Mouse (Mus musculus): ENCODE data around the gene Plin3. TPM values are rescaled to one million over a fixed set of nuclear protein-coding genes. Genes with fewer than 3 reads are reported as not detected.
A peak's percentile ranks its signal among the peaks of the same experiment; 100 is the strongest.
"Not testable (repeated sequence)": the region's sequence is repeated elsewhere in the genome, so short reads cannot be mapped to it uniquely, and the experiment has no call there.

The Plin3 gene
- polyA plus RNA-seq, 1 experiment from 2014 or later = 37.5 TPM

GRCm38 (mm10) chr17:56262645-56263094, 30.0 kb downstream of the Plin3 start:
- Histone ChIP-seq H3K9me3 (ENCODE audit: control insufficient read depth, low read length) (no peaks in the 10 kb centered on the region), H3K27me3 (ENCODE audit: control insufficient read depth, insufficient read depth, low read length) (no peaks in the 10 kb centered on the region), H3K4me1 (replicated peaks; ENCODE audit: control insufficient read depth, insufficient read depth, low read length) (no peaks in the 10 kb centered on the region; the same call in 1 of the 2 replicates), H3K27ac (ENCODE audit: low read depth, low read length) (no peak overlapping the region), H3K4me3 (ENCODE audit: low read depth, low read length) (no peak overlapping the region), H3K4me2 (ENCODE audit: low read depth, low read length, severe bottlenecking) (no peak overlapping the region), H3K36me3 (ENCODE audit: control insufficient read depth, insufficient read depth, low read length) (peaks cover 2% of the 10 kb centered on the region; the same call in 1 of the 2 replicates), H3K9ac (ENCODE audit: low read length) (no peak overlapping the region)
- 87% methylated on average over 3 of the region's 3 CpGs for WGBS
- ATAC-seq (replicated peaks; ENCODE audit: low FRiP score) = no peak
- DNase-seq (ENCODE audit: low spot score) = no peak

- no peak for ATAC-seq (replicated peaks; ENCODE audit: low FRiP score)
- no peak for DNase-seq (ENCODE audit: low spot score)
- Histone ChIP-seq H3K27ac (ENCODE audit: low read depth, low read length) (no peak overlapping the region), H3K4me2 (ENCODE audit: low read depth, low read length, severe bottlenecking) (no peak overlapping the region), H3K9me3 (ENCODE audit: control insufficient read depth, low read length) (no peaks in the 10 kb centered on the region), H3K9ac (ENCODE audit: low read length) (no peak overlapping the region), H3K27me3 (ENCODE audit: control insufficient read depth, insufficient read depth, low read length) (no peaks in the 10 kb centered on the region), H3K4me1 (replicated peaks; ENCODE audit: control insufficient read depth, insufficient read depth, low read length) (peaks cover 3% of the 10 kb centered on the region; the same call in 1 of the 2 replicates), H3K4me3 (ENCODE audit: low read depth, low read length) (no peak overlapping the region), H3K36me3 (ENCODE audit: control insufficient read depth, insufficient read depth, low read length) (peaks cover 2% of the 10 kb centered on the region; the same call in 1 of the 2 replicates)
- WGBS = 81% methylated on average over 3 of the region's 3 CpGs
Measured at GRCm38 (mm10) chr17:56261166-56261565, 31.5 kb downstream of the Plin3 start.

GRCm38 (mm10) chr17:56259301-56260037, 33.2 kb downstream of the Plin3 start:
- no peak overlapping the region for H3K4me2 ChIP-seq (ENCODE audit: low read depth, low read length, severe bottlenecking)

GRCm38 (mm10) chr17:56258812-56259211, 33.9 kb downstream of the Plin3 start:
- not testable (repeated sequence) for H3K4me2 ChIP-seq (ENCODE audit: low read depth, low read length, severe bottlenecking); H3K36me3 ChIP-seq (ENCODE audit: control insufficient read depth, insufficient read depth, low read length); H3K4me1 ChIP-seq (replicated peaks; ENCODE audit: control insufficient read depth, insufficient read depth, low read length); H3K9ac ChIP-seq (ENCODE audit: low read length); DNase-seq (ENCODE audit: low spot score); H3K27ac ChIP-seq (ENCODE audit: low read depth, low read length); ATAC-seq (replicated peaks; ENCODE audit: low FRiP score); H3K4me3 ChIP-seq (ENCODE audit: low read depth, low read length); H3K9me3 ChIP-seq (ENCODE audit: control insufficient read depth, low read length); H3K27me3 ChIP-seq (ENCODE audit: control insufficient read depth, insufficient read depth, low read length)
- WGBS = 79% methylated on average over 2 of the region's 2 CpGs

More at GRCm38 (mm10) chr17:56259301-56260037, 33.2 kb downstream of the Plin3 start:
- Histone ChIP-seq H3K4me3 (ENCODE audit: low read depth, low read length) (no peak overlapping the region), H3K27me3 (ENCODE audit: control insufficient read depth, insufficient read depth, low read length) (no peaks in the 10 kb centered on the region), H3K9me3 (ENCODE audit: control insufficient read depth, low read length) (no peaks in the 10 kb centered on the region), H3K27ac (ENCODE audit: low read depth, low read length) (no peak overlapping the region), H3K4me1 (replicated peaks; ENCODE audit: control insufficient read depth, insufficient read depth, low read length) (peaks cover 5% of the 10 kb centered on the region; the same call in 1 of the 2 replicates), H3K36me3 (ENCODE audit: control insufficient read depth, insufficient read depth, low read length) (peaks cover 2% of the 10 kb centered on the region; the same call in 1 of the 2 replicates), H3K9ac (ENCODE audit: low read length) (no peak overlapping the region)
- WGBS = 83% methylated on average over 10 of the region's 10 CpGs
- ATAC-seq (replicated peaks; ENCODE audit: low FRiP score) (no peak), DNase-seq (ENCODE audit: low spot score) (no peak)

- not testable (repeated sequence) for H3K4me1 ChIP-seq (replicated peaks; ENCODE audit: control insufficient read depth, insufficient read depth, low read length); H3K27ac ChIP-seq (ENCODE audit: low read depth, low read length); H3K27me3 ChIP-seq (ENCODE audit: control insufficient read depth, insufficient read depth, low read length); ATAC-seq (replicated peaks; ENCODE audit: low FRiP score); DNase-seq (ENCODE audit: low spot score); H3K36me3 ChIP-seq (ENCODE audit: control insufficient read depth, insufficient read depth, low read length); H3K4me2 ChIP-seq (ENCODE audit: low read depth, low read length, severe bottlenecking); H3K9ac ChIP-seq (ENCODE audit: low read length); H3K4me3 ChIP-seq (ENCODE audit: low read depth, low read length); H3K9me3 ChIP-seq (ENCODE audit: control insufficient read depth, low read length)
- 95% methylated on average over 19 of the region's 19 CpGs for WGBS
Measured at GRCm38 (mm10) chr17:56258269-56258668, 34.4 kb downstream of the Plin3 start.

GRCm38 (mm10) chr17:56257181-56257894, 35.3 kb downstream of the Plin3 start:
- no peaks in the 10 kb centered on the region for H3K27me3 ChIP-seq (ENCODE audit: control insufficient read depth, insufficient read depth, low read length)
- H3K4me1 ChIP-seq (replicated peaks; ENCODE audit: control insufficient read depth, insufficient read depth, low read length) = peaks cover 5% of the 10 kb centered on the region; the same call in 1 of the 2 replicates
- WGBS = 12% methylated on average over 58 of the region's 58 CpGs
- ATAC-seq (replicated peaks; ENCODE audit: low FRiP score) = peak; percentile 1; the same call in 1 of the 2 replicates
- H3K4me2 ChIP-seq (ENCODE audit: low read depth, low read length, severe bottlenecking) = peak overlapping the region; percentile 79
- peak; percentile 49 for DNase-seq (ENCODE audit: low spot score)
- H3K27ac ChIP-seq (ENCODE audit: low read depth, low read length) = no peak overlapping the region
- H3K9me3 ChIP-seq (ENCODE audit: control insufficient read depth, low read length) = no peaks in the 10 kb centered on the region
- peaks cover 2% of the 10 kb centered on the region; the same call in 1 of the 2 replicates for H3K36me3 ChIP-seq (ENCODE audit: control insufficient read depth, insufficient read depth, low read length)
- H3K9ac ChIP-seq (ENCODE audit: low read length) = peak overlapping the region; percentile 64
- peak overlapping the region; percentile 64 for H3K4me3 ChIP-seq (ENCODE audit: low read depth, low read length)

GRCm38 (mm10) chr17:56256239-56256881, 36.3 kb downstream of the Plin3 start, which contains the start of gene Fem1a:
TSS of gene Fem1a (plus strand) at chr17:56256810.
- Histone ChIP-seq H3K9ac (ENCODE audit: low read length) (peak within 1 kb of the TSS; percentile 64), H3K4me1 (replicated peaks; ENCODE audit: control insufficient read depth, insufficient read depth, low read length) (peaks cover 5% of the 10 kb centered on the region; the same call in 1 of the 2 replicates), H3K27me3 (ENCODE audit: control insufficient read depth, insufficient read depth, low read length) (no peaks in the 10 kb centered on the region), H3K9me3 (ENCODE audit: control insufficient read depth, low read length) (no peaks in the 10 kb centered on the region), H3K36me3 (ENCODE audit: control insufficient read depth, insufficient read depth, low read length) (peaks cover 2% of the 10 kb centered on the region; the same call in 1 of the 2 replicates), H3K27ac (ENCODE audit: low read depth, low read length) (peak within 1 kb of the TSS; percentile 70), H3K4me3 (ENCODE audit: low read depth, low read length) (peak within 1 kb of the TSS; percentile 64), H3K4me2 (ENCODE audit: low read depth, low read length, severe bottlenecking) (peak within 1 kb of the TSS; percentile 79)
- WGBS = under 1% methylated on average over 28 of the region's 28 CpGs
- DNase-seq (ENCODE audit: low spot score) (peak; percentile 92), ATAC-seq (replicated peaks; ENCODE audit: low FRiP score) (peak; percentile 92)

- H3K9ac ChIP-seq (ENCODE audit: low read length) = peak overlapping the region; percentile 53; the same call in 1 of the 2 replicates
- H3K9me3 ChIP-seq (ENCODE audit: control insufficient read depth, low read length) = no peaks in the 10 kb centered on the region
- peak overlapping the region; percentile 78 for H3K4me2 ChIP-seq (ENCODE audit: low read depth, low read length, severe bottlenecking)
- ATAC-seq (replicated peaks; ENCODE audit: low FRiP score) = peak; percentile 91
- under 1% methylated on average over 32 of the region's 32 CpGs for WGBS
- DNase-seq (ENCODE audit: low spot score) = peak; percentile 99
- no peaks in the 10 kb centered on the region; the same call in 1 of the 2 replicates for H3K36me3 ChIP-seq (ENCODE audit: control insufficient read depth, insufficient read depth, low read length)
- H3K4me1 ChIP-seq (replicated peaks; ENCODE audit: control insufficient read depth, insufficient read depth, low read length) = peaks cover 9% of the 10 kb centered on the region
- H3K27ac ChIP-seq (ENCODE audit: low read depth, low read length) = peak overlapping the region; percentile 70
- H3K4me3 ChIP-seq (ENCODE audit: low read depth, low read length) = peak overlapping the region; percentile 64
- H3K27me3 ChIP-seq (ENCODE audit: control insufficient read depth, insufficient read depth, low read length) = no peaks in the 10 kb centered on the region
Measured at GRCm38 (mm10) chr17:56255863-56256238, 36.8 kb downstream of the Plin3 start.
